Mouse (Mus musculus) limb, embryonic 11.5 days (tissue): ENCODE data around the gene Irf7. TPM values are rescaled to one million over a fixed set of nuclear protein-coding genes. Genes with fewer than 3 reads are reported as not detected.
A peak's percentile ranks its signal among the peaks of the same experiment; 100 is the strongest.

ENCODE experiments used
- ATAC-seq: fragments of 200-750 bp; cut with Nextera tagmentation; 2 replicates; pipeline ENCODE4 v1.8.0; 2017; ENCODE audit warnings: low read depth; ENCODE audit not compliant: insufficient number of reproducible peaks, low FRiP score, low TSS enrichment
- DNase-seq: peaks from one replicate; pipeline ENCODE4 v3.0.0-alpha.2; 2015; ENCODE audit warnings: low spot score
- H3K27ac ChIP-seq: fragments of 300-500 bp; sonication (generic); replicated peaks from 2 replicates; pipeline ENCODE4 v1.5.1; 2014; ENCODE audit warnings: low read depth, mild to moderate bottlenecking, low read length
- H3K27me3 ChIP-seq: fragments of 300-500 bp; sonication (generic); 2 replicates; pipeline ENCODE4 v1.6.1; 2014; ENCODE audit warnings: mild to moderate bottlenecking, low read length, mixed read lengths; ENCODE audit not compliant: control insufficient read depth, insufficient read depth
- H3K36me3 ChIP-seq: fragments of 300-500 bp; sonication (generic); 2 replicates; pipeline ENCODE4 v1.6.1; 2014; ENCODE audit warnings: mild to moderate bottlenecking, low read length, moderate library complexity, mixed read lengths; ENCODE audit not compliant: control insufficient read depth, insufficient read depth
- H3K4me1 ChIP-seq: fragments of 300-500 bp; sonication (generic); 2 replicates; pipeline ENCODE4 v1.6.1; 2014; ENCODE audit warnings: low read length, mixed read lengths; ENCODE audit not compliant: control insufficient read depth, insufficient read depth
- H3K4me2 ChIP-seq: fragments of 300-500 bp; sonication (generic); 2 replicates; pipeline ENCODE4 v1.6.1; 2014; ENCODE audit warnings: low read depth, mild to moderate bottlenecking, moderate library complexity; ENCODE audit not compliant: severe bottlenecking
- H3K4me3 ChIP-seq: fragments of 300-500 bp; sonication (generic); 2 replicates; pipeline ENCODE4 v1.5.1; 2014; ENCODE audit warnings: low read depth, low read length
- H3K9ac ChIP-seq: fragments of 300-500 bp; sonication (generic); 2 replicates; pipeline ENCODE4 v1.6.1; 2014; ENCODE audit warnings: mild to moderate bottlenecking, low read length
- H3K9me3 ChIP-seq: fragments of 300-500 bp; sonication (generic); 2 replicates; pipeline ENCODE4 v1.6.1; 2016; ENCODE audit warnings: low read length; ENCODE audit not compliant: control insufficient read depth
- WGBS: fragments of 180-500 bp; shearing (Covaris S2); extraction: QIAGEN DNeasy Blood & Tissue Kit; methylation state at CpG from one replicate; pipeline ENCODE4 v1.1.7; 2014; 5-methylcytosine and 5-hydroxymethylcytosine counted together
- polyA plus RNA-seq: library from polyadenylated mRNA; unstranded; fragments of >200 nt; fragmentation: Nextera tagmentation; extraction: Ambion mirVana; gene quantifications from 2 replicates; pipeline ENCODE4 v1.2.1, GENCODE M21; 2014

Irf7 gene
- polyA plus RNA-seq, 1 experiment from 2014 or later: 0.59 TPM

DNA sequence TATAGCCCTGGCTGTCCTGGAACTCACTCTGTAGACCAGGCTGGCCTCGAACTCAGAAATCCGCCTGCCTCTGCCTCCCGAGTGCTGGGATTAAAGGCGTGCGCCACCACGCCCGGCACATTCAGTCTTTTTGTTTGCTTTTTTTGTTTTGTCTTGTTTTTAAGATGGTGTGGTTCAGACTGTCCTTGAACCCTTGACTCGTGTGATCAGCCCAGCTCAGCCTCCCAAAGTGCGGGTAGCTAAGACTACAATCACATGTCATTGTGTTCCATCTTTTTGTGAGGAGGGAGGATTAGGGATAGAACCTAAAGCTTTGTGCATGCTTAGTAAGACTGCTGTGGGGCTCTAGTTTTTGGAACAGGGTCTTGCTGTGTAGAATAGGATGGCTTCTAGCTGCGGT is 34.7 kb downstream of the Irf7 start:
- 96% methylated on average over 9 of the region's 10 CpGs for WGBS
- Histone ChIP-seq H3K9ac (no peak overlapping the region), H3K4me2 (no peak overlapping the region), H3K36me3 (peaks cover 31% of the 10 kb centered on the region), H3K27me3 (no peaks in the 10 kb centered on the region), H3K4me1 (peaks cover 7% of the 10 kb centered on the region), H3K9me3 (no peaks in the 10 kb centered on the region), H3K27ac (no peak overlapping the region), H3K4me3 (no peak overlapping the region)
- DNase-seq (no peak), ATAC-seq (no peak)

DNA sequence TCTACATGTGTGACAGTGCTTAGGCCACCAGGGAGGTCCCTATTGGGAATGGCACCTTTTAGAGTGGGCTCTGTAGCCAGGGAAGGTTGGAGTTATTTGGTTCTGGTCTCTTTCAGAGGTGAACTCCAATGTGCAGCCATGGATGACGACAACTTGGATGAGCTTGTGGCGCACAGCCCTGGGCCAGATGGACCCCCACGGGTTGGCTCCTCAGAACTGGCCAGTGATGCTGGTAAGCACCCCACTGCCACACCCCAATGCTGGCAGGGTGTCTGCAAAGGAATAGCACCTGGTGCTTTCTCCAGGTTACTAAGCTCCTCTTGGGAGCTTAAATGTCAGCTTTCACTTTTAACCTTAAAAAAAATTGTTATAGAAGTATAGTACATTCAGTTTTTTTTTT is 35.2 kb downstream of the Irf7 start:
- DNase-seq (no peak), ATAC-seq (no peak)
- 95% methylated on average over 3 of the region's 3 CpGs for WGBS
- no peak overlapping the region for H3K9ac ChIP-seq
- H3K4me1 ChIP-seq: peaks cover 7% of the 10 kb centered on the region
- H3K4me2 ChIP-seq: no peak overlapping the region
- no peak overlapping the region for H3K4me3 ChIP-seq
- no peaks in the 10 kb centered on the region for H3K9me3 ChIP-seq
- H3K27me3 ChIP-seq: no peaks in the 10 kb centered on the region
- H3K36me3 ChIP-seq: peaks cover 31% of the 10 kb centered on the region
- H3K27ac ChIP-seq: no peak overlapping the region

DNA sequence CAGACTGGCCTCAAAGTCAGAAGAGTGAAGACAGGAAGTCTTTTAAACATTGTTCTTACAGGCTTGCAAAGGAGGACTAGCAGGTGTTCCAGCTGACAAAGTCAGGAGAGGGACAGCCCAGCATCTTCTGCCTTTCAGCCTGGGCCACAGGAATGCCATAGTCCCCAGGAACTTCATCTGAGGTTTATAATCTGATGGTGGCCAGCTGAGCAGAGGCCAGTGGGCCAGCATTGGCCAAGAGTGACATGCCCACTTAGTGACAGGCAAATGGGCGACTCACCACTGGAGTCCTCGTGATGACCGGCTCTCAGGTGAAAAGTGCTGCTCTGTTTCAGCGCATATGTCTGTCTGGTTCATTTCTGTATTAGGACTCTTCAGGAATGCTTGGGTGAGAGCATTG is 35.7 kb downstream of the Irf7 start:
- H3K4me2 ChIP-seq: peak overlapping the region; percentile 75; the same call in 1 of the 2 replicates
- H3K9ac ChIP-seq: no peak overlapping the region
- no peak for ATAC-seq
- H3K4me3 ChIP-seq: no peak overlapping the region
- no peak for DNase-seq
- peaks cover 31% of the 10 kb centered on the region for H3K36me3 ChIP-seq
- H3K27me3 ChIP-seq: no peaks in the 10 kb centered on the region
- H3K4me1 ChIP-seq: peaks cover 7% of the 10 kb centered on the region
- H3K27ac ChIP-seq: no peak overlapping the region
- no peaks in the 10 kb centered on the region for H3K9me3 ChIP-seq
- 93% methylated on average over 4 of the region's 4 CpGs for WGBS

DNA sequence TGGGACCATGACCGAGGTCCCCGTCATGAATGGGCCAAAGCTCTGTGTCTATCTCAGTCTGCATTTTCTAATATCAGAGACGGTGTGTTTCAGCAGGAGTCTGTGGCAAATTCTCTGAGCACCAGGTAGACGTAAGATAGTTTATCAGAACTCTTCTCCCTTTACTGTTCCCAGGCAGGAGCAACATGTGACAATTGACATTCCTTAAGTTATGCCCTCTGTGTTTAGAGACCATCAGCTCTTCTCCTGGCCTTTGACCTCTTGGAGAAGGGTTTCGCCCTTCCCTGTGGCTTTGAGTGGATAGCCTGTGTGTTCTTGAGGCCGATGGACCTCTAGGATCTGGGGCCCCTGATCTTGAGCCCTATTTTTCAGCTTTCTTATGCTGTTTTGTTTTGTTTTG is 36.6 kb downstream of the Irf7 start:
- ATAC-seq (no peak), DNase-seq (no peak)
- Histone ChIP-seq H3K27me3 (no peaks in the 10 kb centered on the region), H3K27ac (no peak overlapping the region), H3K9me3 (no peaks in the 10 kb centered on the region), H3K4me3 (peak overlapping the region; percentile 92), H3K36me3 (peaks cover 28% of the 10 kb centered on the region), H3K9ac (peak overlapping the region; percentile 89), H3K4me1 (peaks cover 7% of the 10 kb centered on the region), H3K4me2 (peak overlapping the region; percentile 75)
- 64% methylated on average over 6 of the region's 6 CpGs for WGBS

DNA sequence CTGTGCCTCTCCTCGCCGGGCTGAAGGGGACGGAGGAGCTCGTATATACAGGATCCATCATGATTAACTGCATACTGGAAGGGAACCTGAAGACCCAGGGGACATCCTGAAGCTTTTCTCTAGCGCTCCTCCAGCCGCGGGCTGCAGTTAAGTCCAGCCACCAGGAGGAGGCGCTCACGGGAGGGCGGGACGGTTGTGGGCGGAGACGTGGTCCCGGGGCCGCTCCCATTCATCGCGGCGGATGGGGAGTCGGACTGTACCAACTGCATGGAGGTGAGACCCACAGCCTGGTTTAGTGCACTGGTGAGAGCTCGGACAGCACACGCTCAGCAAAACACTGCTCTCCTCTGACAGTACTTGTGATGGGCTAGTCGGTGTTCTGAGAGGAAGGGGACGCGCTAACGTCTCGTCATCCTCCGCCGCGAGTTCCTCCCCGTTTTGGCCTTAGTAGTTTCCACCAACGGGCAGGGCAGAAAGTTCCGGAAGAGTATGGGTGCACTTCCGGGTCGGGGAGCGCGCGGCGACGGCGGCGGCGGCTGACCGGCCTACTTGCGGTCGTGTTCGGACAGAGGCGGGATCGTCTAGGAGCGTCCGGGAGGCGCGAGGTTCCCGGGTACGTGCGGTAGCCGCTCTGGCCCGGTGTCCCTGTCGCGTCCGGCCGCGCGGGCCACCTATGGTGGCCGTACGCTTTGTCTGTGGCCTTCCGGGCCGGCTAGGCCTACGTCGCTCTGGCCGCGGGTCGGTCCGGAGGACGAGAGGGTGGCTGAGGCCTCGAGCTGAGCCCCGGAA is 37.8 kb downstream of the Irf7 start, which contains the start of gene Phrf1:
TSS of gene Phrf1 (plus strand) at position 506 of the 789 bp plus-strand sequence.
- Histone ChIP-seq H3K4me3 (peak within 1 kb of the TSS; percentile 92), H3K27me3 (no peaks in the 10 kb centered on the region), H3K27ac (peak within 1 kb of the TSS; percentile 74), H3K9ac (peak within 1 kb of the TSS; percentile 89), H3K4me2 (peak within 1 kb of the TSS; percentile 75), H3K9me3 (no peaks in the 10 kb centered on the region), H3K4me1 (peaks cover 7% of the 10 kb centered on the region), H3K36me3 (peaks cover 18% of the 10 kb centered on the region)
- DNase-seq: peak; percentile 97
- under 1% methylated on average over 76 of the region's 76 CpGs for WGBS
- ATAC-seq: peak; percentile 92

DNA sequence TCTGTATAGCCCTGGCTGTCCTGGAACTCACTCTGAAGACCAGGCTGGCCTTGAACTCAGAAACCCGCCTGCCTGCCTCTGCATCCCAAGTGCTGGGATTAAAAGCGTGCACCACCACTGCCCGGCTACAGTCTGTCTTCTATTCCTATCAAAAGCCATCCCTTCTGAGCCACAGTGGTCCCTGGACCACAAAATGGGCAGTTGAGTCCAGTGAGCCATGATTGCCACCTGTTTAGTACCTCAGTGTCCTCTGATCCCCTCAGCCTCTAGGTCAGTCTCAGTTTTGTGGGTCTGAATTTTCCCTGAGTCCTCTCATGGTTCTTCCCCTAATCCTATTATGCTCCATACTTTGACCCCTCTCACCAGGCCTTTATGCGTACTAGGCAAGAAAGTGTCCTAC is 38.5 kb downstream of the Irf7 start:
- no peak for DNase-seq
- H3K36me3 ChIP-seq: peaks cover 14% of the 10 kb centered on the region
- ATAC-seq: peak; percentile 14
- no peak overlapping the region for H3K9ac ChIP-seq
- H3K4me2 ChIP-seq: no peak overlapping the region
- WGBS: 82% methylated on average over 4 of the region's 4 CpGs
- peaks cover 7% of the 10 kb centered on the region for H3K4me1 ChIP-seq
- no peak overlapping the region for H3K27ac ChIP-seq
- H3K9me3 ChIP-seq: no peaks in the 10 kb centered on the region
- no peak overlapping the region for H3K4me3 ChIP-seq
- no peaks in the 10 kb centered on the region for H3K27me3 ChIP-seq

DNA sequence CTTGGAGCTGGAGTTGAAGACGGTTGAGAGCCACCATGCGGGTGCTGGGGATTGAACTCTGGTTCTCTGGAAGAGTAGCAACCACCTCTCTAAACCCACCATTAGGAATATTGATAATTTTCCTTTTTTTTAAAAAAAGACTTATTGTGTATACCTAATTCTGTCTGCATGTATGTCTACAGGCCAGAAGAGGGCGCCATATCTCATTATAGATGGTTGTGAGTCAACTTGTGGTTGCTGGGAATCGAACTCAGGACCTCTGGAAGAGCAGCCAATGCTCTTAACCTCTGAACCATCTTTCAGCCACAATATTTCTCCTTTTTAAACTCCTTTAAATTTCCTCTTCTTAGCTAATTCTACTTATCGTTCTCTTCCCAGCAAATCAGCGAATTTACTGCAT is 39.7 kb downstream of the Irf7 start:
- H3K4me1 ChIP-seq: peaks cover 12% of the 10 kb centered on the region
- H3K4me2 ChIP-seq: no peak overlapping the region
- ATAC-seq: no peak
- no peak for DNase-seq
- H3K9me3 ChIP-seq: no peaks in the 10 kb centered on the region
- peaks cover 3% of the 10 kb centered on the region; the same call in 1 of the 2 replicates for H3K36me3 ChIP-seq
- H3K4me3 ChIP-seq: no peak overlapping the region
- no peak overlapping the region for H3K9ac ChIP-seq
- H3K27me3 ChIP-seq: no peaks in the 10 kb centered on the region
- no peak overlapping the region for H3K27ac ChIP-seq
- WGBS: 85% methylated on average over 6 of the region's 6 CpGs

DNA sequence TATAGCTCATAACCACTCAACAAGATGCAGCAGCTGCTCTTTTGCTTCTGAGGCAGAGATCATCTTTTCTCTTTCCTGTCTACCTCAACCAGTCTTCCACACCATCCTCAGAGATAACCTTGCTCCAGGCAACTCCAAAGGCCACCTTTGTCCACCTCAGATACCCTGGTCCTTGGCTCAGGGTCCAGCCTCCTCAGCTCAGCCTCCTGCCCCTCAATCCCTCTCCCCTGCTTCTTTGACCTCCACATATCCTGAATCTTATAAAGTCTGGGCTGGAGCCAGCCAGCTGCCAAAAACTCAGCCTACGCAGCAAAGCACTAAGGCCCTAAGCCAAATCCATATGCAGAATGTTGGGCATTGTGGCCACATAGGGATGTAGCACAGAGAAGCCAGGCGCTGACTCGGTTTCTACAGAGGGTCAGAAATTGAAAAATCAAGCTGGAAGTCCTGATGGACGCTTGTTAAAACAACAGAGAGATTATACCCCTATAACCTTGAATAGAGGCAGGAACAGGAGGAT is 43.5 kb downstream of the Irf7 start:
- Histone ChIP-seq H3K9ac (no peak overlapping the region), H3K4me3 (no peak overlapping the region), H3K4me2 (no peak overlapping the region), H3K4me1 (peaks cover 12% of the 10 kb centered on the region), H3K36me3 (no peaks in the 10 kb centered on the region; the same call in 1 of the 2 replicates), H3K9me3 (no peaks in the 10 kb centered on the region), H3K27me3 (no peaks in the 10 kb centered on the region), H3K27ac (peak overlapping the region; percentile 63; the same call in 1 of the 2 replicates)
- no peak for ATAC-seq
- DNase-seq: no peak
- 88% methylated on average over 4 of the region's 4 CpGs for WGBS
